Comparison of ENCODE assay signal across 8 mouse cellular contexts in the genomic region with DNA sequence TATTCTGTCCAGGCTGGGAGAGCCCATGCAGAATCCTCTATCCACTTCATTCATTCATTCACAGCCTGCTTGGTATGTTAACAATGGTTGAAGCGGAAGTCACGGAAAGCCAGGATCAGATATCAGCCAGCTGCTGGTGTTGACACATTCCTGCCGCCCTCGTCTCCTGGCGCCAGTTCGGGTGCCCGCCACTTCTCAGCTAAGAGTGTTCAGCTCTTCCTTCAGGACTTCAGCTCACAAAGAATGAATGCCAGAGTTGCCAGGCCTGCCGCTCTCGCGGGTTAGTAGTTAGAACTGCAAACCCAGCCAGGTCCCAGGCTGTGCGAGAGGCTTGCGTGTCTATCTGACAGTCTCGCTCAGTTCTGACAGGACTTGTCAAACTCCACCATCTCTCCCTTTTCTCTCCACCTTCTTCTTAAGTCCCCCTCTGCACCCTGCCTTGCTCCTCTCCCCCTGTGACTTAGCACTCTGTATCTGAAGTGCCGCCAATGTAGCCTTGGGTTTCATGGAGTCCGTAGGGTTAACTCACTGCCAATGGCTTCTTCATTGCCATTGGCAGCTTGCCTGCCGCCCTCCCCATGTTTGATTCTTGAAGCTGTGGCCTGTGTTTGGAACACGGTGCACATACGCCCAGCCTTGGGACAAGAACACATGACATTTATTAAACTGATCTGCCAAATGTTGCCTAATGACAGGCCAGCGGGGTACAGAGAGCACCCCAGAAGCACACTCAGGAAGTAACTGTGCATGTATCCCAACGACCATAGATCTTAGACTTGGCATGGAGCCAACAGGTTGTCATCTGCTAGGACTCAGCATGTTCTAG. TPM values are rescaled to one million over a fixed set of nuclear protein-coding genes. Genes with fewer than 3 reads are reported as not detected.
A peak's percentile ranks its signal among the peaks of the same experiment; 100 is the strongest.
DNase-seq lines count a peak whose midpoint lies in the region; TF ChIP-seq lines count a peak whose summit lies in the region.

No protein-coding gene starts in this region.

- 0 out of 2 replicates have a peak, but pooled peaks have one; percentile 4 for TF ChIP-seq CTCF in layer of hippocampus, adult 2 months (conservative IDR thresholded peaks at IDR 0.05)
- no peak for TF ChIP-seq CTCF in small intestine, adult 2 months (IDR thresholded peaks at IDR 0.05; ENCODE audit: extremely low read depth, insufficient read length, insufficient replicate concordance, low read depth, low read length)

- H3K4me3 ChIP-seq in layer of hippocampus, adult 2 months = no peak overlapping the region
- peak overlapping the region; percentile 16; the same call in 1 of the 2 replicates for H3K4me3 ChIP-seq in brown adipose tissue, adult 24 weeks (ENCODE audit: insufficient read depth, low read depth, low read length)
- H3K4me3 ChIP-seq in small intestine, adult 2 months (ENCODE audit: low read depth, low read length) = peak overlapping the region; percentile 10; the same call in 1 of the 2 replicates

- H3K4me1 ChIP-seq in brown adipose tissue, adult 24 weeks (ENCODE audit: control insufficient read depth, insufficient read depth, insufficient read length, low read length) = peaks cover 30% of the 10 kb centered on the region
- H3K4me1 ChIP-seq in small intestine, adult 2 months (ENCODE audit: control insufficient read depth, insufficient read depth, insufficient read length, low read length) = peaks cover 7% of the 10 kb centered on the region

- no peaks in the 10 kb centered on the region for H3K36me3 ChIP-seq in small intestine, adult 2 months (ENCODE audit: control insufficient read depth, insufficient read depth, low read length)

- DNase-seq in layer of hippocampus, adult 2 months (ENCODE audit: low spot score in 2 of 2) = no peak
- no peak for DNase-seq in layer of hippocampus, postnatal 14 days (ENCODE audit: low spot score in 2 of 2)
- peak; percentile 63 to 68 for DNase-seq in heart, postnatal 10 days
- peak; percentile 64 to 76 for DNase-seq in kidney, postnatal 4 days
- DNase-seq in cerebellum, adult 11 months = no peak
- DNase-seq in spleen, postnatal 10 days (ENCODE audit: low spot score in 2 of 2) = no peak

- WGBS in small intestine, adult 2 months = 20% methylated on average over 20 of the region's 20 CpGs

- H3K27ac ChIP-seq in layer of hippocampus, adult 2 months = no peak overlapping the region
- H3K27ac ChIP-seq in brown adipose tissue, adult 24 weeks (replicated peaks; ENCODE audit: low read depth, low read length) = no peak overlapping the region; the same call in 1 of the 2 replicates
- no peak overlapping the region for H3K27ac ChIP-seq in small intestine, adult 2 months (ENCODE audit: insufficient read depth, low read depth, low read length)

- no peaks in the 10 kb centered on the region for H3K27me3 ChIP-seq in small intestine, adult 2 months (ENCODE audit: control insufficient read depth, insufficient read depth, low read length)

- intact Hi-C loops in heart, postnatal 10 days (cut with DNase I) = no loop called here

- TF ChIP-seq POLR2A in small intestine, adult 2 months (IDR thresholded peaks at IDR 0.05; ENCODE audit: low read depth, low read length) = no peak

RNA-seq across cellular contexts. Expression of a gene that starts 48.2 kb away (rescaled TPM):
- 1 to 10 TPM; 3.6 to 3.8 TPM for total RNA-seq in layer of hippocampus, adult 2 months (2021)
- total RNA-seq in layer of hippocampus, postnatal 14 days (2021) = 1 to 10 TPM; 4.6 to 5.2 TPM
- polyA plus RNA-seq in brown adipose tissue, adult 24 weeks (2012; ENCODE audit: insufficient read depth, insufficient read length, missing spikeins) = 7.9 and 8.7 TPM in 2 replicates
- 10 to 100 TPM; 20.6 to 24.6 TPM for total RNA-seq in heart, postnatal 10 days (2021)
- polyA plus RNA-seq in small intestine, adult 2 months (2012; rRNA removed) = 4.7 and 5.8 TPM in 2 replicates

Comparison
In these comparisons a context has a peak if more than half of its experiments do, and no peak if none do; other contexts are left out.
1. DNase-seq: peak in heart, postnatal 10 days (2 of 2) and kidney, postnatal 4 days (2 of 2); none in layer of hippocampus, adult 2 months (0 of 2), layer of hippocampus, postnatal 14 days (0 of 2), cerebellum, adult 11 months (single experiment) and spleen, postnatal 10 days (0 of 2).